Mouse (Mus musculus): ENCODE results near the gene Lcp1. TPM values are rescaled to one million over a fixed set of nuclear protein-coding genes. Genes with fewer than 3 reads are reported as not detected.
A peak's percentile ranks its signal among the peaks of the same experiment; 100 is the strongest.
"Not testable (repeated sequence)": the region's sequence is repeated elsewhere in the genome, so short reads cannot be mapped to it uniquely, and the experiment has no call there.

The Lcp1 gene
- total RNA-seq (2021): 10 to 100 TPM; 17.9 to 18.3 TPM

DNA sequence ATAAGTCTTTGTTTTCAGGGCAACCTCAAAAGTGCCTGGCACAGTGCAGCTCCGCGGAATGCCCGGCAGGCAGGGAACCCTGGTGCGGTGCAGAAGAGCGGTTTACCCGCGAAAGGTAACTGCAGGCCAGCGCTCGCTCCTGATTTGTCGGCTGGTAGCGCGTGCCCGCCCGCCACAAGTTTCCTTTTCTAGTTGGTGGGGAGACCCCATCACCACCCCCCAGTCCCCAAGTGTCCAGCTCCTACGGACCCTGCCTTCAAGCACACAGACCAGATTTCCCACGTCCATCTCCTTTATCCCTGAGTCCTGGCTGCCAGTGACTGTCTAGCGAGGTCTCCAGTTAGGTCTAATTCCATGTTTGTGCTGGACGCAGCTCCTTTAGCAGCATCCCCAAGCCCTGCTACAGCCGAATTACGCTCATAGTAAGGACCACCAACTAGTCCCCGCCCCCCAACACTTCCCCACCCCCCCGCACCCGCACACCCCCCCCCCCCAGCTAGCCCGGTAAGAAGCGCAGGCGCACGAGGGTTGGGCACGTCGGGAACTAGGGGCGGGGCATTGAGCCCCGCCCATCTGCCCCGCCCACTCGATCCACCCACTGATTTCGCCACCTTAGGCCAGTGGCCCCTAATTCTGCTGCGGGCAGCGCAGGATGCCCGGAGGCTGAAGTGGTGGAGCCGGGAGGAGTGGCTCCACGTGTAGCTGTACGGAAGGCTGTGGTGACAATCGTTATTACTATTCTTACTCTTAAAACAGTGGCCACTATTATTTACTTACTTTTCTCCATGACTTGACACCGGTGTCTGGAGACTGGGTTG lies at the start of gene Lcp1, which contains the start of gene Lrrc63:
Lcp1 (plus strand) TSS at position 601 of the 818 bp plus-strand sequence.
Lrrc63 (minus strand) TSS at position 381 of the 818 bp plus-strand sequence.
- DNase-seq: peak; percentile 77

DNA sequence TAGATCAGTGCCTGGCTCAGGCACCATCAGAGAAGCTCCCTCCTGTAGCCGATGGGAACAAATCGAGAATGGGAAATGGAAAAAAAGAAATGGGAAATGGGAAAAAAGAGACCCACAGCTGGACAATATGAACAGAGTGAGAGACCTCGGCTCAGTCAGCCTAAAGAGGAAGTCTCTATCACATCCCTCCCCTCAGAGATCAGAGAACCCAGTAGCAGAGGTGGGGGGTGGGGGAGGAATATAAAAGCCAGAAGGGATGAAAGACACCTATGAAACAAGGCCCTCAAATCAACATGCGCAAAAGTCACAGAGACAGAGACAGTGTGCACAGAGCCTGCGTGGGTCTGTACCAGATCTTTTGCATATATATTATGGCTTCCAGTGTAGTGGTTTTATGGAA lies 27.9 kb upstream of the Lcp1 start:
- DNase-seq: no peak

DNA sequence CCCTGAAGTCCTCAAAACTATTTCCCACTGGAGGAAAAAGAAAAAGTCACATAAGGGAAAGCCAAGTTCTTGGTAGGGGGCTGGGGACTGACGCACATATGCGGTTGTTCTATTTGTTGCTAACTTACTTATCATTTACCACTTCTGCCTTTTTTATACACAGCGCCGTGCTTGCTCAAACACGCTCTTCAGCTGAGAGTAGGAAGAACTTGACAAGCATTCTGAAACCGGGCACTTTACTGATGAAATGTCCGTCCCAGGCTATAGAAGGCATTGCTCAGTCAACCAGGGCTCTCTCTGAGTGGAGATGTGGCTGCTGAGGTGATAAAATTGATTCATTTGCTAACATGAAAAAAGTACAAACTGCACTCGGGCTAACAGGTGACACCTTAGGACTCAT lies 9.2 kb upstream of the Lcp1 start:
- DNase-seq: no peak

DNA sequence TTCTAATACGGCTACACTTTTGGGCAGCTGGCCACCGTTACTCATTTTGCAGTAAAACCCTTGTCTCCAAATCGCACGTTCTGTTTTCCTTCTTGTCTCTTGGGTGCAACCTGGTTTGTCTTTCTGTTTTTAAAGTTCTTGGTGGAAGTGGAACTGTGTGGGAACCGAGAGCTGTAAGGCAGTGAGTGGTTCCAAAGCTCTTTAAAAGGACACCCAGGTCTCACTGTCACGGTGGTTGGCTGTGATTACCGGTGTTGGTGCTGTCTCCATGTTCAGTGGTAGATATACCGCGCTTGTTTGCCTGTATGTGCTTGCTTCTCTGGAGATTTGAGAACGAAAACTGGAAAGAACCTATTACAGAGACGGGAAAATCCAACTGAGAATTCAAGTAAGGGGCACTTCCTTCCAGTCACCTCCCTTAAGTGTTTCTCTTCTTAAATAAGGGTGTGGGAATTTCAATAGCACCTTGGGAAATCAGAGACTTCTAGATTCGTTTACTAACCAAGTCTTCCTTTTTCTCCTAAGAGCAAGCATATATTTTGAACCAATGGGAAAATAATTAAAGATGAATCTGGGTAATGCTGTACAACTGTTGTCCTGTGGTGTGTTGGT lies 529 bp downstream of the Lcp1 start:
- DNase-seq: no peak

DNA sequence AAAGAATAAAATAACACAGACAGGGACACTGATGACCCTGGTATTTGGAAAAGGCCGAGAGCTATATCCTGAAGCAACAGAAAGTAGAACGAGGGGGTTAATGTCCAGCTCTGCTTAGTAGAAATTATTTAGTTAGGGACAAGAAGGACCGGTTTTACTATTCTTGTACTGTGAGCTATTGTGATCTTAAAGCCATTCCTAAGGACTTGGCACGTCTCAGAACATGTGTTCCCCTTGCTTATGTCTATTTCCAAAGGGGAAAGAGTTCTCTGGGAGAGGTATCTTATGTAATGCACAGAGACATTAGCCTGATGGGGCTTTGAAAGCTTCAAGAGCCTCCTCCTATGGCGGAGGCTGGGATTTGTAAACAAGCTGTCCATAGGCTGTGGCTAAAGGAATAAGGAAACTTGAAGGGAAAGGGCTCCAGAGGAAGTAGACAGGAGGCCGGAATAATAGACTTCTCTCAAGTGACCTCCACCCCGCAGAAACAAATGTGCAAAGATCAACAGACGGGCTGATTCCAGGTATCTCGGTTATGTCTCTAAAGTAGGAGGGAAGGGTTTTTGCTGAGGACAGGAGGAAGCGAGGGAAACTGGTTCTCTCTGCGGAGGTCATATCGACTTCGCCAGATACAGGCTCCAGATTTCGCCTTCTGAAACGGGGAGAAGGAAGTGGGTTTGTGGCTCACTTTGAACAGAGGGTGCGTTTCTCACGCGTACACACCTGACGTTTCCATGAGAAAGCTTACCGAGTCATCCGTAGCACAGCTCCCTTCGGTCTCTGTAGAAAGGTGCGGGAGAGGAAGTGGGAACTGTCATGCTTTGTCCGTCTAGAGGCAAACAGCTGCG lies 5.4 kb downstream of the Lcp1 start:
- DNase-seq: no peak

DNA sequence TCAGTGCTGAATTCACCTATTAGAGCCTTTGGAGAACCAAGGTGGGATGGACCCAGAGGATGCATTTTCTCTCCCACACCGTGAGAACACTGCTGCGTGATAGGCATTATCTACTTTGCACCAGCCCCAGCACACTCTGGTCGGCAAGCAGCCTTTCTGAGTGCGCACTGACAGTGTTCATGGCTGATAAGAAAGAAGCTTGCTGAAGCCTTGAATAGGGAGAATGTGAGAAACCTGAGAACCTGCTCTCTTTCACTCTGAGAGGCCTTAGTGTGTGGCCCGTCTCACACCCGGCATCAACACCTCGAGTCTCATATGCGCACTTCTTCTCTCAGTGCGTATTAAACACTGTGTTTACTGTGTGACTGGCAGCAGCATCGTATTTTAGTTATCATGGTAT lies 7.6 kb downstream of the Lcp1 start:
- no peak for DNase-seq

DNA sequence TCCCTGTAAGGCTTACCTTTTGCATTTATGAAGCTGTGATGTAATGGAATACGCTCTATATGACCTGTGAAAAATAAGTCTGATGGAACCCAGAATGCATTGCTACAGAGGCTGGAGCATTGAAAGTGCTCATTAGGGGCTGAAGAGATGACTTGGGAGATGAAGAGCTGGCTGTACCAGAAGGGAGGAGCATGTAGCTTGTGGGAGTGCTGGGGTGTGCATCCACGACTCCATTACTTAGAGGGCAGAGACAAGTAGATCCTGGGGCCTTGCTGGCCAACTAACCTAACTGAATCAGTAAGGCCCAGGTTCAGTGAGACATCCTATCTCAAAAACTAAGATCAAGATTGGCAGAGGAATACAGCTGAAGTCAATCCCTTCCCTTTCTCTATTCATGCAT lies 8.3 kb downstream of the Lcp1 start:
- DNase-seq: no peak

DNA sequence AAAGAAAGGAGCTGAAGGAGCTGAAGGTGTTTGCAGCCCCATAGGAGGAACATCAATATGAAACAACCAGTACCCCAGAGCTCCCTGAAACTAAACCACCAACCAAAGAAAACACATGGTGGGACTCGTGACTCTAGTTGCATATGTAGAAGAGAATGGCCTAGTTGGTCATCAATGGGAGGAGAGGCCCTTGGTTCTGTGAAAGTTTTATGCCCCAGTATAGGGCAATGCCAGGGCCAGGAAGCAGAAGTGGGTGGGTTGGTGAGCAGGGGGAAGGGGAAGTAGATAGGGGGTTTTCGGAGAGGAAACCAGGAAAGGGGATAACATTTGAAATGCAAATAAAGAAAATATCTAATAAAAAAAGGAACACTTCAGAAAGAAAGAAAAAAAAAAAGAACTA lies 16.8 kb downstream of the Lcp1 start:
- DNase-seq: not testable (repeated sequence)

DNA sequence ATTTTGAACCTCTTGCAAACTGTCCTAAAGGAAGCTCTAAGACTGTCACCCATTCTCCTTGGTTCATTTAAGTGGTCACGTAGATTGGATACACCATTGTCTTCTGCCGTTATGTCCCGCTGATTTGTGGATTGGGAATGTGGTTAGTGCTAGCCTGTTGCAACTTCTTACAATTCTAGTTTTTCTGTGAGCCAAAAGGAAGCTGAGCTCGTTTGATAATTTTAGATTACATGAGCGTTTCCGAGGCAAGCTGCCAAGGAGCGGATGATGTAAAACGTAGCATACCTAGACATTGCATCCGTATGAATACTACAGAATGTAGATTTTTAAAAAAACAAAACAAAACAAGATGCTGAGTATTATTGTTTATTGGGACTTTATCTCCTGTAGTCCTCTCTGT lies 17.3 kb downstream of the Lcp1 start:
- peak; percentile 39 for DNase-seq

DNA sequence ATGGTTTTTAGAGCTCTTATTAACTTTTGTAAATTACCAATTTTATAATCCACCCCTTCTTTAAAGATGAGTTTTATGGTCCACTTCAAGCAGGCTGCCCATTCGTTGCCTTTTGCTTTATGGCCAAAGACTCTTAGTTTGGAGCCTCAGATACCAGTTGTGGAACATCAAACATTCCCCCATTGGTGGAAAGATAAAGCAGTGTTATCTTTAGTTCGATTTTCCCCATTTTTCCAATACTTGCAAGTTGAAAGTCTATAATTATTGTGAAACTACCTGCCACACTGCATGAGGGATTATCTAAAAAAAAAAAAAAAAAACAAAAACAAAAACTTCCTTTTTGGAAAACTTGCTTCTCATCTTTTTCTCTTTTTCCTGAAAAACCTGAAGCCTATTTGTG lies 19.8 kb downstream of the Lcp1 start:
- DNase-seq: no peak

DNA sequence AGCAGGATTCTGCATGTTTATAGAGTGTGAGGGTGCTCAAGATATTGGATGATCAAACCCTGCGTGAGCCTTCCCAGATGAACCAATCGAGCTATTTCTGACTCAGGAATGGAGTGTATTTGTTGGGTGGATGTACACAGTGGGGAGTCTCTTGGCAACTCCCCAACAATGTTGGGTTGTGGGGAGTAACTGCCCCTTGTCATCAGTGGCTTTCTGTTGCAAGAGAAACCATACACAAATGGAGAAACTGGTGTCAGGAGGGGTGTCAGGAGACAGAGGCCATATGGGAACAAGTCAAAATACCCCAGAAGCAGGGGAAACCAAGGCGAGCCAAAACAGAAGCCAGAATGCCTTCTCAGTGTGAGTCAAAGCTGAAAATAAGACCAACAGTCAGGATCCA lies 20.2 kb downstream of the Lcp1 start:
- no peak for DNase-seq

DNA sequence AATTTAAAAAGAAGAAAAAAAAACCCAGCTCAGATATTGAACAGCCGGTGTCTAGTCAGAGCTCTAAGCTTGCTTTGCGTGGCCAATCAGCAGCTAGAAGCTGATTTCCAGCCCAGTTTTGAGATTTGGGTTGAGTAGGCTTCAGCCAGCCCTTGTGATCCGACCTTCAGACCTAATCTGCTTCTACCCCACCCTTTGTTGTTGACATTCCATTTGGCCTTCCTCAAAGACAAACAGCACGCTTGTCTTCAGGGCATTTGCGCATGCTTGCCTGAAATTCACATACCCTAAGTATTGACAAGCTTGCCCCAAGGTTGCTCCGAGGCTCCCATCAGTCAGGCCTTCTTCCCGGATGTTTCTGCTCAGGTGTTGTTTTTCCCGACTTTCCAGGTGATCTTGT lies 23.6 kb downstream of the Lcp1 start:
- no peak for DNase-seq

DNA sequence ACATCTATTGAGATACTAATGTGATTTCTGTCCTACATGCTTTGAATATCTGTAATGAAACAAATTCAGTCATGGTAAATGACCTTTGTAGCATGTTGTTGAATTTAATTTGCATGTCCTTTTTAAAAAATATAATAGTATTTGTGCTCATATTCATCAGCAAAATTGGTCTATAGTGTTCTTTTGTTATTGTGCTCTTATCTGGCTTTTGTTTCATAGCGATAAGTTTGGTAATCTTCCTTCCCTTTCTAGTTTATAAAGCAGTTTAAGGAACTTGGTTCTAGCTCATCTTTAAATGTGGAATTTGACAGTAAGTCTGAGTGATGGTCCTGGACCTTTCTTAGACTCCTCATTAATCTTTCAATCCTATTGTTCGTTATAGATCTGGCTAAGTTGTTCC lies 28.5 kb downstream of the Lcp1 start:
- no peak for DNase-seq

DNA sequence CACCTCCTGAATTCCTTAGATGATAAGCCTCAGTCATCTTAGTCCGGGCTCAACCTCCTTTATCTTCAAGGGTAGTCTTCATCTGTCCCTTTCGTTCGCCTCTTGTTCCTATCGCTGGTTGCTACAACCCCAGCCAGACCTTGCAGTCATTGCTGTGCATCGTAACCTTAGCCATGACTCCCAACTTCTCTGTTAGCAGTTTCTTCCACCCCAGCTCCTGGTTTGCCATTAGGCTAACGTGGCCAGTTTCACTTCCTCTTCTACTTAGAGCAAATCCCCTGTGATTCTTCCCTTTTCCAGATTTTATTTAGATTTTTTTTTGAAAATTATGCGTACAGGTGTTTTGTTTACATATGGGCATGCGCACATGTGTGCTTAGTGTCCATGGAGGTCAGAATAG lies 33.0 kb downstream of the Lcp1 start:
- DNase-seq: no peak

DNA sequence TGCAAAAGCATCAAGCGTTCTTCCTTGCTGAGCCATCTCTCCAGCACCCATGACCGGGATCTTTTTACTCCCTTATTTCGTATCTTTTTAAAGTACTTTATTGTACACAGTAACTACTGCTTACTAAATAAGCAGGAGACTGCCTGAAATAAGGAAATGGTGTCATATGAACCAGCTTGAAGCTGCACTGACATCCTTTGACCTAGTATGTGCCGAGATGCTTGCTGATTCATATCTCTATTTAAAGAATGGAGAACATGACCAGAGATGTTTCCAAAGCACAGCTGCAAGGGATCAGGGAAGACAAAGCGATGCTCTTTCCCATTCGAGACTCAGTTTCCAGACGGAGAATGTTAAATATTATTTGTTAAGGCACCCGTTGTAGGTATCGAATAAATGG lies 33.4 kb downstream of the Lcp1 start:
- DNase-seq: no peak

DNA sequence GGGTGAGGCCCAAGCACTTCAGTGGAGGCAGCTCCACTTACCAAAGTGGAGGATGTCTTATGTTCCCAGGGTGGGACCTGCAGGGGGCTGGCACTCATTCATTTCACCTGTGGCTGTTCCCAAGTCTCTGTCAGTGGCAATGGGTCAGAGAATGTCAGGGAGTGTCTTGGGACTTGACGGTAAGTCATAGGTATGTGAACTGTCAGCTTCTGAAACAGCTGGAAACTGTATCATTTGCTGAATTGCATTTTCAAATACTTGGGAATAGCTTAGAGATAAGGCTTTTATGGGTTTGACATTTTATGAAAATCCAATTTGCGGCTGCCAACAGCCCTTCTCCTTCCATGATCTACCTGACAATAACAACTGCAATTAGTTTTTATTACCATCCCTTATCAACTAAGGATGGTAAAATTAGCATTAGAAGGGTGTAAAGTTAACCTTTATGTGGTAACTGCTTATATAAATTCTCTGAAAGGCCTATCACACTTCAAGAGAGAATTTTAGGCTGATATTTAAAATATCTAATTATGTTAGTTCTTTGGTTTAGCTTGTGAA lies 34.8 kb downstream of the Lcp1 start:
- no peak for DNase-seq

DNA sequence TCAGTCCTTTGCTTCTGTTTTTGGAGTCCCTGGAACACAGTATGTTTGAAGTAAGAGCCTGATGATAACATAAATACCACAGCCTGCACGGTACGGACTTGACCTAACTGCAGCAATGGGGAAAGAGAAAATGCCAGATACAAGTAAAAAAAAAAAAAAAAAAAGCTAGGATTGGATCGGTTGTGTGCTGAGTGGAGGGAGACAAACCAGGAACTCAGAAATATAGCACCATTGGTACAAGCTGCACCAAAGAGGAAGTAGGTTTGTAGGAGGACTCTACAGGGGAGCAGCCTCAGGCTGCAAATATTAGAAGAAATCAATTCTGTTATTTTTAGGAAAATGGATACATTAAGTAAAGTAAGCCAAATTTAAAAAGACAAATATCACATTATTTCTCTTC lies 37.6 kb downstream of the Lcp1 start:
- no peak for DNase-seq

DNA sequence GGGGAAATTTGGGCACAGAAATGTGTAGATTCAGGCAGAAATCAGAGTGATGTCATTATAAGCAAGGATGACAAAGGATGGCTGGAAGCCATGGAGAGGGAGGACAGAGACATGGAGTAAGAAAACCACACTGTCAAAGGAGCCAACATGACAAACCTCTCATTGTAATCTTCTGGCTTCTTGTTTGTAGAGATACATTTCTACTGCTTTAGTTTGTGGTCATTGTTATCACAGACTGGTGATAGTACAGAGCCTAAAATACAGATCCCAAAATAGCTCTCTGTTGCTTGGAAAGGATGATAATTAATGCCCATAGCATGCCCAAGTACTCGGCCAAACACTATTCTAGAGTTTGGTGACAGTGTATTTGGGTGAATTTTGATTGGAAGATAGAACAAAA lies 39.6 kb downstream of the Lcp1 start:
- DNase-seq: no peak

DNA sequence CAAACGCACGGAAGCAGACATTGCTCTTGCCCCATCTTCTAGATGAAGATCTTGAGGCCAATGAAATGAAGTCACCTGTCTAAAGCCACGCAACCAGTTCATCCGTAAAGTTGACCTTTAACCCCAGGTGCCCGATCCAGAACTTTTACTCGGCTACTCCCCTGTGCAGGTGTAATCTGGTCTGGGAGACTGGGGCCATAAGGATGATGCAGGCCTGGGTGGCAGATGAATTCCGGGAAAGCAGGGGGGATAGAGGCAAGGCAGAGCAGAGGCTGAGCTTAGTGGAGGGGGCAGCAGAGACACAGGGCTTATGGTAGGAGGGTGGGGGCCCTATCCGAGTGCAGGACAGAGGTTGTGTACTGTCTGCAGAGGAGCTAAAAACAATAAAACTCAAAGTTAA lies 43.4 kb downstream of the Lcp1 start:
- DNase-seq: no peak

DNA sequence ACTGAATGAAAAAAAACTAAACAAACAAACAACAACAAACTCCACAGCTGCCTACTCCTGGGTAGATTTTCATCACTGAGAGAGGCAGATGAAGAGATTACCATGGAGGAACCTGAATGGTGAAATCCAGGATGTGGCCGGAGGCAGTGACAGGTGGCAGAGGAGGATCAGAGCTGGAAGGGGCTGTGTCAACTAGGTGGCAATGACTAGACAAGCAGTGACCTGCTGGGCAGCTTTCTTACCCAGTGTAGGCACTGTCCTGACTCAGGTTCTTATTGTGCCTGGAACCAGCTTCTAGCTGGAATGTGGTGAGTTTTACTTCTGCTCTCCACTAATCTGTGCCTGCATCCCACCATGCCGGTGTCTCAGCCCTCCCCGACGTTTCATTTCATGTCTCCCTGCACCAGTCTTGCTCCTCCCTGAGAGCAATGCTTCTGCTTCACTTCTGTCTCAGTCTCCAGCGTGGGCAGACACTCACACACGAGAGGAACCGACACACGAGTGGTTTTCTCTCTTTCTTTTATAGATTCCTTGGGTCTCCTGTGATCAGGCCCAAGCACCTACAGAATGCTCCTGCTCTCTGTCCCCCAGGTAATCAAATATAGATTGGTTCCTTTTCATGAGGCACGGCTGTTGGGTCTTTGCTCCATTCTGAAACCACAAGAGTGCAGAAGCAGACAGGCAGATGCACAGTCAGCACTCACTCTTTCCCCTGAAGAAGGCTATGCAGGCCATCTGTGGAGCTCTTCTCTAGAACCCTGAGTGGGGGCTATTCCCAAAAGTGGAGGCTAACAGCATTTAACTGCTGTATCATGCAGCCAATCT lies 44.0 kb downstream of the Lcp1 start:
- no peak for DNase-seq

DNA sequence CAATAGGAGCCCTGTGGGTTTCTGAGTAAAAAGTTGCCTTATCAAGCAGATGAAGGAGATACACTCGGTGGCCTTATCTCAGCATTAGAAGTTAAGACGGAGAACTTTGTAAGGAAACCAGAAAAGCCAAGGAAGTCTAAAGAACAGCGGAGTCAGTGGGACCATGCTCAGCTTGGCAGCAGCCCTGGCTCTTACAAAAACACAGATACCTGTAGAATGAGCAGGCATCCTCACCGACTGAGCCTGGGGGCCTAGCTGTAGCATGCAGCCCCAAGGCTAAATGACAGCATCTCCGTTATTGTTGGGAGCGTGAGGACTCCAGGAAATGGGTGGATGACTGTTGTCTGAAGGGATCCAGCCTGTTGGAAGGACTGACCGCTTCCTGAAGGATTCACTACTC lies 44.9 kb downstream of the Lcp1 start:
- DNase-seq: no peak

DNA sequence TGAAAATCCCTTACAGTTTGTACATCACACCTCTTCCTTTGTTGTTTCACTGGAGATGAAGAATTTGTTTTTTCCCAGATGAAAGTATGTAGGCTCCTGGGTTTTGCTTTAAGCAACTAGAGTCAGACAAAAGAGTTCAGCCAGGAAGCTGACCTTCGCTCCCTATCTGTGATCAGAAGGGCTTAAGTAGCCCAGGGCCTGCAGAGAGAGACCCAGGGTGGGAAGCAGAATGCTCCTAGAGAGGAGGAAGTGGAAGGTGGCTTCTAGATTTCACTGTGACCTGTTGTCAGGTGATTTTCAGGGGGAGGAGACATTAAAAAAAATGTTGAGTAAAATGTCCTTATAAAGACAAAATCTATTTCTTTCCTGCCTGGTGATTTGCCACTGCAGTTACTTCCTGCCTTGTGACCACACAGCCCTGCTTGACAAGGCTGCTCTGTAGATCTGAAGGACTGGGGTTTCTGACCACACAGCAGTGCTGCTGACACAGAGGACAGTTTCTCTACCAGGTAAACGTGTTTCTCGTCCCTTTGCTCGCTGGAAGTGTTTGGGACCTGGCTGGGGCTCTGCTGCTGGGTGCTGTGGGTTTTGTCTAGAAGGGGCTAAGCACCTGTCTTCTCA lies 45.6 kb downstream of the Lcp1 start:
- no peak for DNase-seq
